Mouse (Mus musculus) ES-E14 (cell line): ENCODE data around the gene Art1.

Experiments
- CHD2 ChIP-seq: IDR thresholded peaks from 2 replicates; pipeline ENCODE4 v1.6.1; 2014; ENCODE audit warnings: mild to moderate bottlenecking, low read depth, low read length, inconsistent platforms
- MAFK ChIP-seq: IDR thresholded peaks from 2 replicates; pipeline ENCODE4 v1.6.1; 2014; ENCODE audit warnings: mild to moderate bottlenecking, low read depth, low read length, inconsistent platforms; ENCODE audit not compliant: insufficient read depth
- ZC3H11A ChIP-seq: IDR thresholded peaks from 2 replicates; pipeline ENCODE4 v1.6.1; 2012; ENCODE audit warnings: low read depth, mild to moderate bottlenecking, inconsistent platforms, low read length, borderline replicate concordance
- ZNF384 ChIP-seq: IDR thresholded peaks from 2 replicates; pipeline ENCODE4 v1.6.1; 2012; ENCODE audit warnings: low read depth, low read length, inconsistent platforms

- TF ChIP-seq ZNF384 (peak; percentile 88), MAFK (0 out of 2 replicates have a peak, but pooled peaks have one; percentile 34), ZC3H11A (no peak), CHD2 (peak; percentile 92)
Observed at GRCm38 (mm10) chr7:102065046-102065891, 36.3 kb upstream of the Art1 start, which contains the start of the genes Rnf121, Xndc1 and Xntrpc.
